Mouse (Mus musculus) heart, postnatal 36 days (tissue): Measurements from ENCODE around the gene Pnpla7. TPM values are rescaled to one million over a fixed set of nuclear protein-coding genes. Genes with fewer than 3 reads are reported as not detected.

Experiments
- DNase-seq, 2 experiments: peaks; one replicate each; pipeline ENCODE4 v3.0.0; 2021 to 2022
- intact Hi-C: fragments of 180-260 bp; cut with DNase I; formaldehyde crosslinking; loops from one replicate; pipeline ENCODE4 v1.15.1; 2025
- total RNA-seq, 2 experiments: library from RNA; stranded (reverse); gene quantifications; 2 replicates each; pipeline ENCODE4 v1.2.3; 2021

The Pnpla7 gene
- total RNA-seq, 2 experiments from 2014 or later, result 33.9 to 35.4 TPM

DNA sequence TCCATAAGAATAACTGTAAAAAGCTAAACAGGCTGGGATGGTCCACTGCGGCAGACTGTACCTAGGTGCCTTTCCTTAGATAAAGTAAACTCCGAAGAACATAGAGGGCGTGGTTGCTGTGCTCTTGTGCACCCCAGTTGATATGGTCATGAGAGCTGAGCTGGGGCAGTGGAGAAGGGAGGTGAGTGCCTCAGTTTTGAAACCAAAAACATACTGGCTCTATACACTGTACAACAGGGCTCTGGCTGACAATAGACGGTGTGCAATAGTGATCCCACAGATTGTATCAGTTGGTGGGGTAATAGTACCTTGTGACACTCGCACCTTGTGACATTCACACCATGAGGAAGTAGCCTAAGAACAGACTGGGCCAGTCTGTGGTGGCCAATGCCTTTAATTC, 1.1 kb downstream of the Pnpla7 start:
- intact Hi-C loops, result no loop called here

DNA sequence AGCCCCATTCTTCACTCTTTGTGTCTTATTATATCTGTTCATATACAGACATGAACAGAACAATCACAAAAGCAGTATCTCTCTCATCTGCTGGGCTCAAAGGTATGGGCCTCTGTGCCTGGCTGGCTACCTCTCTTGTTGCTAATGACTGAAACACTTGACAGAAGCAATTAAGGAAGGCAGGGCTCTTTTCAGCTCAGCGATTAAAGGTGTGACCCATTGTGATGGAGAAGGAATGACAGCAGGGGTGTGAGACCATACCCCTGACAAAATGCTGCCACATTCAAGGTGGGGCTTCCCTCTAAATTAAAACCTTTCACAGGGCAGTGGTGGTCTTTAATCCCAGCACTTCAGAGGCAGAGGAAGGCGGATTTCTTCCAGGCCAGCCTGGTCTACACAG, 11.9 kb downstream of the Pnpla7 start:
- no peak for DNase-seq
- intact Hi-C loops, result no loop called here

More for the DNA sequence above, 1.1 kb downstream of the Pnpla7 start:
- DNase-seq, result no peak

DNA sequence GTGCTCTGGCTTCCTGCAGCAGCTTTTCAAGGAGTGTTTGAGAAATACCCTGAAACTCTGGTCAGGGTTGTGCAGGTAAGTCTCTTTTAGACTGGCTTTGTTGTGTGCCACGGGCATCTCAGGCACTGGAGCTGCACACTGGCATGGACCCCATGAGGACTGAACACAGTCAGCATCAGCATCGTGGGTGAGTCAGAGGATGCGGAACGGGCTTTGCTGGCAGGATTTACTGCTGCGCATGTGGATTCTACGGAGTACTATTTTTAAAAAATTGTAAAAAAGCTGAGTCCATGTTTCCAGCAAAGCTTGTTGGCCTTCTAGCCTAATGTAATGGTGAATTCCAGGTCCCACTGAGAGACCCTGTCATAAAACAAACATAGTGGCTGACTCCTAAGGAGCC, 19.5 kb downstream of the Pnpla7 start:
- intact Hi-C loops, result no loop called here

DNA sequence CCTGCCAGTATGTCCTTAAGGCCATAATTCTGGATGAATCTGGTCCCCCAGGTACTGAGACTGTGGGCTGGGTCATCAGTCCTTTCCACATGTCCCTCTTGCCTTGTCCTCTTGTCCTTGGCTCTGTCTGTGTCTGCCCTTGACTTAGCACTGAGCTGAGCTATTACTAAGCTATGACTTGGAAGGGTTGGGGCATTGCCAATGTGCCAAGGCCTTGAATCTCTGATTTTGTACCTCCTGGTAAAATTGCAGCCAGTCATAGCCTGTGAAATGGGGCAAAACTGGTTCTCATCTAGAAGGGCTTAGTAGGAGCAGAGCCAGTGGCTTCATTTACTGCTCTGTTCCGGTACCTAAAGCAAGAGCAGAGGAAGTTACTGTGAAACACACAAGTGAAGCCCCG, 20.6 kb downstream of the Pnpla7 start:
- intact Hi-C loops, result no loop called here
- DNase-seq, result no peak

More for the DNA sequence above, 19.5 kb downstream of the Pnpla7 start:
- no peak for DNase-seq

- peak in 1 of 2 experiments; percentile 6 for DNase-seq
- intact Hi-C loops, result loop anchor here (2.0 kb wide), 1 partner anchor 38 kb away; the partner anchor contains the start of gene Dph7
Observed at GRCm38 (mm10) chr2:25000544-25001235, 24.9 kb downstream of the Pnpla7 start.

DNA sequence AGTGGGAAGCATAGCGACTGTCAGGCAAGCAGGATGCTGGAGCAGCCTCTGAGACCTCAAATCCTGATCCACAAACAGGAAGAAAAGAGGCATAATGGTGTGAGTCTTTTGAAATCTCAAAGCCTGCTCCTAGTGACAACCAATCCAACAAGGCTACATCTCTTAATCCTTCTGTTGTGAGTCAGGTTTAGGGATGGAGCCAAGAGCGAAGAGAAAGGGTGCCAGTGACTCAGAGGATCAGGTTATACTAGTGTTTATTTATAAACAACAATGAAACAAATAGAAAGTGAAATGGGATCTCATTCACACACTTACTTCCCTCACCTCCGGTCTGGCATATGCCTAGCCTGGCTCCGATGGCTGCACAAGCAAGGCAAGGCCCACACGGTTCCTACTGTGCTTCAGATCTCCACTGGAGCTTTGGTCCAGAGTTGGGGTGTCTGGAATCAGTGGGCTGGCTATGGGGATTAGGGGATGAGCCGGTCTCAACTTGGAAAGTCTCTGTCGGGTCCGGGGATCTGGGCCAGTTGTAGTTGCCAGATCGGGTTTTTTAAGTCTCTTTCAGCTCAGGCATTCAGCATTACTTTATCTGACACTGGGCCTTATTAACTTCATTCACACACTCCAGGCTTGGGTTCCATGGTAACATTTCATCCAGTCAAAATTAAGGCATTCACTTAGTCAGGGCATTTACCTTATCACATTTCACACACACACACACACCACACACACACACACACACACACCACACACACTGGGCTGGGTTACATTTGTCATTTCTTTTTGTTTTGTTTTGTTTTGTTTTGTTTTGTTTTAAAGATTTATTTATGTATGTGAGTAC, 28.3 kb downstream of the Pnpla7 start:
- intact Hi-C loops, result no loop called here
- no peak for DNase-seq

DNA sequence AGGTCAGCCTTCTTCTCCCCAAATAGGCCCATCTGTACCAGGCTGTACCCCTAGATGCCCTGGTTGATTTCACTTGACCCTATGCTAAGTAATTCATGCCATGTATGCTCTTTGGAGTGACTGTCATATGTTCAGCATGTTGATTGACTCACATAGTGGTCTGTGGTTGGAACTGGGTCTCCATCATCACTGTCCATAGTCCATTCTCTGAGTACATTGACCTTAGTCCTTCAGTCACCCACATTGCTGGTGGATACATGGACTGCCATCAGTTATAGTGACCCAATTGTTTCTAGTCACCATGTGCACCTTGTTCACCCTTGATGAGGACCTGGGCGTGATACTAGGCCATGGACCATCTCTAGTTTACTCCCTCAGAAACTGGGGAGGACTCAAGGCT, 30.9 kb downstream of the Pnpla7 start:
- intact Hi-C loops, result no loop called here
- DNase-seq, result no peak

GRCm38 (mm10) chr2:25008250-25008649, 32.4 kb downstream of the Pnpla7 start:
- intact Hi-C loops, result no loop called here
- DNase-seq, result no peak

- DNase-seq, result no peak
- intact Hi-C loops, result no loop called here
Observed at GRCm38 (mm10) chr2:25022678-25023077, 46.8 kb downstream of the Pnpla7 start.

DNA sequence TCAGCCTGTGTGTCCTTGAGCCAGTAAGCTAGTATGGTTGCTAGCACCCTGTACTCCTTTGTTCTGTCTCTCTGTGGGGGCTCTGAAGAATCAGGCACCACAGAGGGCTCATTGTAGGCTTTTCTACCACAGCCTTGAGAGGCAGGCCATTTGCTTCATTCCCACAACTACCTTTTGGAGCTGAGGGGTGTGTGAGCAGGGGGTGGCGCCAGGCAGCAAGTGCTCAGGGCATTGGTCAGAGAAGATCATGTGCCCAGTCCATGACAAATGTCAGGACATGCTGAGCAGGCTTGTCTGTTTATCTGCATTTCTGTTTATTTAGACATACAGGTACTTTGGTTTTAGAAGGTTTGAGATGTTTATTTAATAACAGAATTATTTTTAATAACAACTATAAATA, 49.3 kb downstream of the Pnpla7 start:
- intact Hi-C loops, result no loop called here
- no peak for DNase-seq

GRCm38 (mm10) chr2:25034994-25035393, 59.2 kb downstream of the Pnpla7 start:
- DNase-seq, result no peak
- intact Hi-C loops, result no loop called here

GRCm38 (mm10) chr2:25040089-25040488, 64.3 kb downstream of the Pnpla7 start:
- DNase-seq, result no peak
- intact Hi-C loops, result no loop called here

- intact Hi-C loops, result no loop called here
Observed at GRCm38 (mm10) chr2:25050921-25051320, 75.1 kb downstream of the Pnpla7 start.

DNA sequence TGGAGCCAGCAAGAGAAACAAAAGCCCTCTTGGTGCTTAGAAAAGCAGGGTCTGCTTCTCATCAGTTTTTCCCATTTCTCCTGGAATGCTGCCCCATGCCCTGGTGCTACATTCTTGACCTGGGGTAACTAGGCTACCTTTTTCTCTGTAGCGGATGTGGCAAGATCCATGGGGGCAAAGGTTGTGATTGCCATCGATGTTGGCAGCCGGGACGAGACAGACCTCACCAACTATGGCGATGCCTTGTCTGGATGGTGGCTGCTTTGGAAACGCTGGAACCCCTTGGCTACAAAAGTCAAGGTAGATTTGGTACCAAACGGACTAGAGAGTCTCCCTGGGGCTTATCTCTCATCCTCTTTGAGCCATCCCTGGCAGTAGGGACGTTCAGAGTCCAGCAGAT, 75.6 kb downstream of the Pnpla7 start:
- DNase-seq, result no peak
- intact Hi-C loops, result no loop called here

More at GRCm38 (mm10) chr2:25050921-25051320, 75.1 kb downstream of the Pnpla7 start:
- DNase-seq, result no peak

- no peak for DNase-seq
- intact Hi-C loops, result no loop called here
Observed at GRCm38 (mm10) chr2:25053101-25053500, 77.3 kb downstream of the Pnpla7 start.

- peak; percentile 90 to 91 for DNase-seq
- intact Hi-C loops, result no loop called here
Observed at GRCm38 (mm10) chr2:25054221-25055067, 78.6 kb downstream of the Pnpla7 start, which contains the start of gene Nsmf. Nsmf (plus strand) TSS chr2:25054355.

- intact Hi-C loops, result no loop called here
- DNase-seq, result no peak
Observed at GRCm38 (mm10) chr2:25055068-25055405, 79.2 kb downstream of the Pnpla7 start.

DNA sequence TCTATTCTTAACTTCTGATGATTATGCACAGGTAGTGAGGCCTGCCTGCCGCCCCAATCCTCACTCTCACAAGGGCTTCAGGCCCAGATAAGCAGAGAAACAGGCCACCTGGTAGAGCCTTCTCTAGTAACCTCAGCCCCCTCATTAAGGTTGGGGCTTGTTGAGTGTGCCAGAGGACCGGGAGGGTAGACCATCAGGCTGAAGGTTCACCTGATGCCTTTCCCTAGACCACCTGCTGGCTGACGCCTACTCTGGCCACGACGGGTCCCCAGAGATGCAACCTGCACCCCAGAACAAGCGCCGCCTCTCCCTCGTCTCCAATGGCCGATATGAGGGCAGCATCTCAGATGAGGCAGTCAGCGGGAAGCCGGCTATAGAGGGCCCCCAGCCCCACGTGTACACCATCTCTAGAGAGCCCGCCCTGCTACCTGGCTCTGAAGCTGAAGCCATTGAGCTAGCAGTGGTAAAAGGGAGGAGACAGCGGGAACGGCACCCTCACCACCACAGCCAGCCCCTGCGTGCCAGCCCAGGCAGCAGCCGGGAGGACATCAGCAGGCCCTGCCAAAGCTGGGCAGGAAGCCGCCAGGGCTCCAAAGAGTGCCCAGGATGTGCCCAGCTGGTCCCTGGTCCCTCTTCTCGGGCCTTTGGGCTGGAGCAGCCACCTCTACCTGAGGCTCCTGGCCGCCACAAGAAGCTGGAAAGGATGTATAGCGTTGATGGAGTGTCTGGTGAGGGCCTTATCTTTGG, 79.7 kb downstream of the Pnpla7 start:
- DNase-seq, result no peak
- intact Hi-C loops, result no loop called here

DNA sequence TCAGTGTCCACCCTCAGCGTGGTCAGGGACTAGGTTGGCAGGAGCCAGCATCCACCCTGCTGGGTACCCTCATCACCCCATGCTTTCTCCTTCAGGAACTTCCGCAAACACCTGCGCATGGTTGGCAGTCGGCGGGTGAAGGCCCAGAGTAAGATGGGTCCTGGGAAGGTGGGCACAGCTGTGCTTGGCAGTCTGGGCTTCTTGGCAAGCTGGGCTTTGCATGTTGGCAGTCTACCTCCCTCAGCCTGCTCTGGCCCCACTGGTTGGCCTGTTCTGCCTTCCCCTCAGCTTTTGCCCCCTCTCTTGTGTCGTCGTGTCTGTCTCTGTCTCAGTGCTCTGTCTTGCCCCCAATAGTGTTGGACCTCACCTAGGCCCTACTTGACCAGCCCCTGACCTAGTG, 83.1 kb downstream of the Pnpla7 start:
- intact Hi-C loops, result no loop called here
- DNase-seq, result no peak

DNA sequence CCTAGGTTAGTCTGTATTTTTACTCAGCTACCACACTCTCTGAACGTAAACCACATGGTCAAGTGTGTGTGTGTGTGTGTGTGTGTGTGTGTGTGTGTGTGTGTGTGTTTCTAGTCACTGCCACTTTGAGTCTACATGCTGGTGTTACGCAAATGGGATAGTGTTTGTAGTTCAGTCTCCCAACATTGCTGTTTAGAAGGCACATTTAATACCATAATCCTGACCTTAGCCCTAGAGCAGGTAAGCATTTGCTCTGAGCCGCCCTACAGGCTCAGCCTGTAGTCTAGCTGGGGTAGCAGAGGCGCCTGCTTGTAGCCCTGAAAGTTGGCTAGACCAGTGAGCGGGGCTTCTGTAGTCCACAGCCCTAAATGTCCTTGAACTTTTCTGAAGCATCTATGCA, 87.7 kb downstream of the Pnpla7 start:
- no peak for DNase-seq

More for the DNA sequence above, 87.7 kb downstream of the Pnpla7 start:
- intact Hi-C loops, result no loop called here
